Mouse (Mus musculus): ENCODE data around the gene Fignl1.

Gene Fignl1

DNA sequence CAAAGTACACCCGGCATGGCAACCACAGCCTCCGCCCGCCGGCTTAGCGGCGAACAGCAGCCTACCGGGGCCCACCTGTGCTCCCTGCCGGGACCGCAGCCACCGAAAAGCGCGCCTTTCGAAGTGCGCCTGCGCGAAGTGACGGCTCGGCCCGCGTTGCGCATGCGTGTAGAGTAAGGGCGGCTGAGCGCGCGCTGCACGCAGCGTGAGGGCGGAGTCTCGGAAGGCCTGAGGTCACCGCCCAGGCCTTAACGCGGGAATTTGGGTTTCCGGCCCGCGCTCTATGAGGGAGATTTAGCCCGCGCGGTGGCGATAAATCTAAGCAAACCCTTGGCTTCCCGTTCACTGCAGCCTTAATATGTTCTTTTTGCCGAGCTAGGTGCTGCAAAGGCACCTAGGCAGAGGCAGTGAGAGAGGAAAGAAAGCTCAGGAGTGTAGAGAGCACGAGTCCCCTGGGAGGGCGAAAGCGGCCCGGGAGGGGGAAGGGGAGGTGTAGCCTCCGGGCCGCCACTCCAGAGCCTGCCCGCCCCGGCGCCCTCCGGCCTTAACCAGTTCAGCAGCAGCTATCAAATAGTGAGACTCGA is at the start of gene Fignl1:
Gene Fignl1 (minus strand): TSS at position 143 of the 584 bp plus-strand sequence.
- no peak for TF ChIP-seq GATA4 (IDR thresholded peaks at IDR 0.05; ENCODE audit: insufficient replicate concordance, low read length)

DNA sequence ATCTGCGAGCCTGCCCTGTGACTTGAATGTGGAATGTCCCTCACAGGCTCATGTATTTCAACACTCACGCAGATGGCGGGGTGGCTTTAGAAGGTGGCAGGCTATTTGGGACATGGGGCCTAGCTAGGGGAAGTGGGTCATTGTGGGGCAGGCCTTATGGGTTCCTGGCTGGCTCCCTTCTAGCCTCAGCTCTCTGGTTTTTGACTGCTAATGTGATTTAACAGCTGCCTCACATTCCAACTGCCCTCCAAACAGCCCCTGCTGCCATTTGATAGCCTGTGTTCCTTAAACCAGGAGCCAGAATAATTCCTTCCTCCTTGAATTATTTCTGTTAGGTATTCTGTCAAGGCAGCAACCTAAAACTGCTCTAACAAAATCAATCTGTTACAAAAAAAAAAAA is 48.2 kb upstream of the Fignl1 start:
- no peak for TF ChIP-seq GATA4 (IDR thresholded peaks at IDR 0.05; ENCODE audit: insufficient replicate concordance, low read length)

DNA sequence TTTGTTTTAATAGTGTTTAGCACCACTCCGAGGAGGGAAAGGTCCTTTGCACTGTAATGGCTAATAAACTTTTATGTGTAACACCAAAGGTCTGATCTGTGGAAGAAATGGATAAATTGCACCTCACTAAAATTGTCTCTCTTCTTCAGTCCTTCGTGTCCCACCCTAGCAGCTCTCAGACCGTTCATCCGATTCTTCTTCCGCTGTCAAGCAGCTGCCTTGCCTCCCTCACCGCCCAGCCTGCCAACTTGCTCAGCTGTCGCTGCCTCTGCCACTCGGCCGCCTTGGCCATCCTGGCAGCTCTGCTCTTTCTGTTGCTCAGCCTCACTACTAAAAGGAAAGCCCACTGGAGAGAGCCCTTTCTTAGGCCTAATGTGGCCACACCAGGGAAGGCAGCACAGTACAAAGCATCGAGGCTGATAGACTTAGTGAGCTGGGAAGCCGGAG is 46.9 kb upstream of the Fignl1 start:
- no peak for TF ChIP-seq GATA4 (IDR thresholded peaks at IDR 0.05; ENCODE audit: insufficient replicate concordance, low read length)

DNA sequence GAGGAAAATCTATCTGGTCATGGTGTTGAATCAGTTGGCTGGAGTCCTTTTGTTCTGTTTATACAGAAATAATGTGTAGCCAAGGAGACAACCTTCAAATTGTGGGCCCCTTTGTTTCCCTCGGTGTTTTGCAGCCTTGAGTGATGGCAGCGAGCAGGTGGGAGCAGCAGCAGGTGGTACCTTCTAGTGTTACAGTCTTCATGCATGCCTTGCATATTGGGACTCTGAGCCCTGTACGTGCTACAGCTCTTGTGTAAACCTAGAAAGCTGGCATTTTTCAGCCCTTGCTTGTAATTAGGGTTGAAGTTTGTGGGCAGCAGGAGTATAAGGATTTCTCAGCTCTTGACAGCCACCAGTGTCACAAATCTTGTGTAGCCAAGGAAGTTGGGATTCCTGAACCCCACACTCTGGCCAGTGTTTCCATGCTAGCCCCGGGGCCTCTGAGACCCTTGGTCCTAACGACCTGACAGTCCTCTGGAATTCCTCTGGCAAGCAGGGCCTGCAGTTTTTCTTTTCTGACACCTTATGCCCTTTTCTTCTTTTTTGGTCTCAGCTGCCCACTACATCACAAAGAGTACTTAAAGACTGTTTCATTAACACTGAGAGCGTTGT is 46.4 kb upstream of the Fignl1 start:
- no peak for TF ChIP-seq GATA4 (IDR thresholded peaks at IDR 0.05; ENCODE audit: insufficient replicate concordance, low read length)

DNA sequence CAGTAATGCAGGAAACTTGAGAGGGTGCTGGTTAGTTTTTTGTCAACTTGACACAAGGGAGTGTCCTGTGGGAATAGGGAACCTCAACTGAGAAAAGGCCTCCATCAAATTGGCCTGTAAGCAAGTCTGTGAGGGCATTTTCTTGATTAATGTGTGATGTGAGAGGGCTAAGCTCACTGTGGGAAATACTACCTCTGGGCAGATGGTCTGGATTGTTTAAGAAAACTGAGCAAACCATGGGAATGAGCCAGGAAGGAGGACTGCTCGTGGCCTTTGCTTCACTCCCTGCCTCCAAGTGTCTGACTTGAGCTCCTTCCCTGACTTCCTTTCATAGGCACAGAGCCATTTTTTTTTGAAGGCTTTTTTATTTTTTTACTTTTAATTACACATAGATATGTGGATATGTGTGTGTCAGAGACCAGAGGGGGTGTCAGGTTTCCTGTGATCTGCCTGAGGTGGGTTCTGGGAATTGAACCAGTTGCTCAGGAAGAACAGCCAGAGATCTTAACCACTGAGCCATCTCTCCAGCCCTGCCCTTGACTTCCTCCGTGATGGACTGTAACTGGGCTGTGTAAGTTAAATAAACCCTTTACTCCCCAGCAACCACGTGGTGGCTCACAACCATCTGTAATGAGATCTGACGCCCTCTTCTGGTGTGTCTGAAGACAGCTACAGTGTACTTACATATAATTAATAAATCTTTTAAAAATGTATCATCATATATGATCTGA is 45.1 kb upstream of the Fignl1 start:
- no peak for TF ChIP-seq GATA4 (IDR thresholded peaks at IDR 0.05; ENCODE audit: insufficient replicate concordance, low read length)

DNA sequence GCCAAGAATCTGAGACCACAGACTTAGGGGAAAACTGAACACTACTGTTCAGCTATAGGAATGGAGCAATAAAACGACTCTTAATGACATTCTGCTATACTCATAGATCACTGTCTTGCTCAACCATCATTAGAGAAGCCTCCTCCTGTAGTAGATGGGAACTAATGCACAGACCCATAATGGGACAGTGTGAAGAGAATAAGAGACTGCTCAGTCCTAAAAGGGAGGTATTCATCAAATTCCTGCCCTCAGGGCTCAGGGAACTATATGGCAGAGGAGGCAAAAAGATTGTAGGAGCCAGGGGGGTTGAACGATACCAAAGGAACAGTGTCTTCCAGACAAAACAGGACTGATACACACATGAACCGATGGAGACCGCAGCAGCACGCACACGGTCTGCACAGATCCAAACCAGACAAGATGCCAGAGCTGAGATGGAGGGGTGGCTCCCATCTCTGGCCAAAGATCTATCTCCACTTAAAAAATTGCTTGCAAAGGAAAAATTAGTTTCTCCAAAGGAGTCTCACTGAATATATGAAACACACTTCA is 43.3 kb upstream of the Fignl1 start:
- TF ChIP-seq GATA4 (IDR thresholded peaks at IDR 0.05; ENCODE audit: insufficient replicate concordance, low read length): no peak

DNA sequence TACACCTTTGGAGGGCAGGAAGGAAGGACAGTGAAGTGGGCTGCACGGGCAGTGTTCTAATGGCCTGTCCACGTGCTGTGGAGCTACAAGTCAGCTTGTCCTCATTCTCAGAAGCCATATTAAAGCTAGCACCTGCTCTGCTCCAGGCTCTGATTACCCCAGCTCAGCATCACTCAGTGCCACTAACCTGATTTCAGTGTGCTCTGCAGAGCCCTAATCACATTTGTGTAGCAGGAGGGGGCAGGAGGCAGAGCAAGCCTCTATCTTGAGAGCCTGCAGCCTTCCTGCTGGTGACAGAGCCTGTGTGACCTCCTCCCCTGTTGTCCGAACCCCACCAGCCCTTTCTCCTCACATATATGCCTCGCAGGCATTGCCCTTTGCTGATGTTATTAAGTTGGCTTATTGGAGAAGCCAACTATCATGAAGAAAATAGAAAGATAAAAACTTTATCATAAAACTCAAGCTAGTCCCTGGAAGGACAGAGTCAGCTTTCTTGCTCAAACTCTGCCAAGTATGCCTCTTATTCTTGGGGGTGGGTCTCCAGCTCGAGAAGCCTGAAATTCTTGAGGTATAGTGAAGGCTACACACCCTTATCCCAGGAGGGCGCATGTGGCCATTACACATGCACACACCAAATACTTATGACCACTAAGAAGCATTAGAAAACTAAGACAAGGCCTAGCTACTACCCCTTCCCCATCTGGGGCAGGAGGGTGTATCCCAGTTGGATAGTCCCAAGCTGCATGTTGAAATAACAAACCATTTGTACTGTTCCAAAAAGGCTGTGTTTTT is 41.9 kb upstream of the Fignl1 start:
- no peak for TF ChIP-seq GATA4 (IDR thresholded peaks at IDR 0.05; ENCODE audit: insufficient replicate concordance, low read length)

DNA sequence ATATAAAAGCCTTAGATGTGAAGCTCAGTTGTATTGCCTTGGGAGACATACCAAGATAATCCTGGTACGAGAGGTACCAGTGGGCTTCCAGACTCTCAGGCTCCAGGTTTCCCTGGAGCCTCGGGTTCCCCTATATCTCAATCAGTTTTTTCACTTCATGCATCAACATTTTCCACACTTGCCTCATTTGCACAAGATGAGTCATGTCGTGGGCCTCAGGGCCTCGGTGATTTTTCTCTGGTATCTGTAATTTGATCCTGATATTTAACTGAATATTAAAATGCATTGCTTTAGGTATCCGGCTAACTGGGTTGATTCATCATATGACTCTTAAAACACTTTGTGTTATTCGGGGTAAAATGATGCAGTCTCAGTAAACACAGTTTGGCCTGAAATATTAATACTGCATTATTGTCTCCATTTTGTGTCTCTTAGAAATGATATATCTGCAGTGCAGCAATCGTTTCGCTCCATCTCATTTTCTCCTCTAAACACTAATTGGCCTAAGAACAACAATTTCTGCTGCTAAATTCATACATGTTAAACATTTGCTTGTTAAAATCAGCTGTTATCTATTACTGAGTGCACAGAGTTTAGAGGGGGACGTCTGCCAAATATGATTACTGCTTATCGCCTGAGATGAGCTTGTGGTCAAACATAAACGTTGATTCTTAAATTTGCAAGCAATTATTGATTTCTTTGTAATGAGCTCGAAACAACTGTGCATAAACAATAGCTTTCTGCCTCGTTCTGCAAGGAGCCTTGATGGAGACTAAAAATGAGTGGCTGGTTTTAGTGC is 41.0 kb upstream of the Fignl1 start:
- TF ChIP-seq GATA4 (IDR thresholded peaks at IDR 0.05; ENCODE audit: insufficient replicate concordance, low read length): no peak

DNA sequence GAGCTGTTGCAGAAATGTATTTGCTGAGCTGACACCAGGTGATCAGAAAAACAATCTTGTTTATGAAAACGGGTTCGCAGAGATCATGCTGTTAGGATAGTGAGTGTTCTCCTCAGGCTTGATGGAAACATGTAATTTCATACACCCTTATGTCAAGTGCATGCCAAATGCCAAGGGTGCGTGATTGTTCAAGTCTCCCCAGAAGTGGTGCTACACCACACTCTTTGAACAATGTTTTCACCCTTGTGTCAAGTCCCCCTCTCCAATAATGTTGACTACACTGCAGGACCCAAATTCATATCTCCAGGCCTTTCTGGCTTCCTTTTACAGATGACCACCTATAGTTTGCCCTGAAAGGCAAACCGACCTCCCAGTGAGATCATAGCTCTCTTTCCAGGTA is 39.7 kb upstream of the Fignl1 start:
- TF ChIP-seq GATA4 (IDR thresholded peaks at IDR 0.05; ENCODE audit: insufficient replicate concordance, low read length): no peak

DNA sequence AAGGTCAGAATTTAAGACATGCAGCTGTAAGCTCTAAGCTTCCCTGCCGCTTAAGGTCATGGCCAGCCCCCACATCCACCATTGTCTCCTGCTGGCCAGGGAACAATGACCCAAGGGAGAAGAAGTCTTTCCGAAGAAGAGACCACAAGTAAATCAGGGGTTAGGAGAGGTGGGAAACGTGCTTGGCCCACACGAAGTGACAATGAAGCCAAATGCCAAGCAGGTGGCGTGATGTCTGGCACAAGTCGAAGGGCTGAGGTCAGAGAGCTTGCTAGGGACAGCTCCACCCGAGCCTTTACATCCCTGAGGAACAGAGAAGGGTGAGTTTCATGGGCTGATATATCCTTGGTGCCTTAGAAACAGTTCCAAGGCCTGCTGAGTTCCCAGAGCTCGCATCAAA is 36.3 kb upstream of the Fignl1 start:
- no peak for TF ChIP-seq GATA4 (IDR thresholded peaks at IDR 0.05; ENCODE audit: insufficient replicate concordance, low read length)

DNA sequence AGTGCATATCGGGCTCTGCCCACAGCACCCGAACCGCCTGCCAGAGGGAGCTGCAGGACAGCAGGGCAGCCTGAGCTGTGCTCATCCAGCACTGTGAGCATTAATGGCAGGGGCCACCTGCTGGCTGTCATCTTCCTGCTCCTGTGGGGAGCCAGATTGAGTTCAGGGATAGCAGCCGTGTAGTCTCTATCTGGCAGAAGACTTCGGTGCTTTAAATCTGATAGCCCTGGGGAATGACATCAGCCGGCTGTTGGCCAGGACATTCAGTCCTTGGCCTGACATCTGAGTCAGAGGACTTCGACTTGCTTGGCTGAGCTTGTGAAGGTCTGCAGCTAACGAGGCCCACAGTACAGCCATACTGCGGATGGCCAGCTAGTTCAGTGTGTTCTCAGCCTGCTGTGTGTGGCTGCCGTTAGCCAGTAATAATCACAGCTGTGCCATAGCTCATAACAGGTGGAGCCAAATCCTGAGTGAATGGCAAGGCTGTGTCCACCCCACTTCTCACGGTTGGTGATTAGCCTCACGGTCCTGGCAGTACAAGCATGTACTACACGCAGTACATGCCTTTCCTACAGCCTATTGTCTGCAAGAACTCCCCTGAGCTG is 35.7 kb upstream of the Fignl1 start:
- TF ChIP-seq GATA4 (IDR thresholded peaks at IDR 0.05; ENCODE audit: insufficient replicate concordance, low read length): peak; percentile 78; the same call in 1 of the 2 replicates

DNA sequence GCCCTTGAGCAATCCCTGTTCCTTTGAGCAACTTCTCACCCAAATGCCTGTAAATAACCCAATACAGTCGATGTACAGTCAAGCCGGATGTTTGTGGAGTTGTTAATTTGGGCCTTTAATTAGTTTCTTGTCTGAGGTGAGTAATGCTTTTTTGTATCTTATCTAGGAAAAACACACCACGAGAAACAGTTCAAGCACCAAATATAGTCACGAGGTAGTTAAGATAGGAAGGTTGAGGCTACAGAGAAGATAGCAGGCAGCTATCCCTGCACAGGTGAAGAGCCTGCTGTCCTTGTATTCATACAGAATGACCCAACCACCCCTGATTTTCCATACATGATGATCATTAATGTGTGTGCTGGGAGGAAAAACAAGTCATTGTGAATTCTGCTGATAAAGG is 32.8 kb upstream of the Fignl1 start:
- TF ChIP-seq GATA4 (IDR thresholded peaks at IDR 0.05; ENCODE audit: insufficient replicate concordance, low read length): no peak

DNA sequence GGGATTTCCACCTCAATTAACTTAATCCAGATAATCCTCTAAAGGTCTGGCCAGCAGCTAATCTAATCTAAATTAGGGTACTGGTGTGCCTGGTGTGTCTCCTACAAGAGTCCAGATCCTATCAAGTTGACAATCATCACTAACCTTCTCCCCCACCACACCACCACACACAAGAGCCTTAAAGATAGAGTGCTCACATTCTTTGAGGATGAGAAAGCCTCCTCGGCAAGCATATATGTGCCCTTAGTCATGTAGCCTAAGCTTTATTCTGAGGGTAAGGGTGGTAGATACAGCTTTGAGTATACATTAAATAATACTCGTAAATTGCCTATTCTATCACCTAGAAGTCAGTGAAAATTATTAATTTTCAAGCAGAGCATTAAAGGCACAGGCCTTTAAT is 32.0 kb upstream of the Fignl1 start:
- TF ChIP-seq GATA4 (IDR thresholded peaks at IDR 0.05; ENCODE audit: insufficient replicate concordance, low read length): no peak

DNA sequence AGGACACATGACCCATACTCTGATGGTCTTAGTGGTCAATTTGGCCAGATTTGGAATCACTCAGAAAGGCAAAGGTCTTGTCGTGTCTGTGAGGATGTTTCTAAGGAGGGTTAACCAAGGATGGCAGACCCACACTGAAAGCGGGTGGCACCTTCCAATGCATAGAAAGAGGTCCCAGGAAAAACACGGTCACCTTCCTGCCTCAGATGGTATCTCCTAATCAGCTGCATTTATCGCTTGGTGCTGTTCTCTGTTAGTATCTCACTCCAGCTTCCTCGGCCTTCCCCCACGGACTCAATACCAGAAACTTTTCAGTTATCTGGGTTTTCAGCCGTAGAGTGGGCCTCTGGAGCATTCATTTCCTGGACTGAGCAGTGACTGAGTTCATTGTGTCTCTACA is 31.1 kb upstream of the Fignl1 start:
- no peak for TF ChIP-seq GATA4 (IDR thresholded peaks at IDR 0.05; ENCODE audit: insufficient replicate concordance, low read length)
